Mouse (Mus musculus): ENCODE results near the gene Angptl7.

GRCm38 (mm10) chr4:148535876-148536275 lies 35.6 kb upstream of the Angptl7 start:
- TF ChIP-seq CTCF (IDR thresholded peaks at IDR 0.05) (no peak), EP300 (IDR thresholded peaks at IDR 0.05) (no peak)

Measured in lung, postnatal 0 days (tissue).